Mouse (Mus musculus): ENCODE results near the gene H2bfm.
"Not testable (repeated sequence)": the region's sequence is repeated elsewhere in the genome, so short reads cannot be mapped to it uniquely, and the experiment has no call there.

DNA sequence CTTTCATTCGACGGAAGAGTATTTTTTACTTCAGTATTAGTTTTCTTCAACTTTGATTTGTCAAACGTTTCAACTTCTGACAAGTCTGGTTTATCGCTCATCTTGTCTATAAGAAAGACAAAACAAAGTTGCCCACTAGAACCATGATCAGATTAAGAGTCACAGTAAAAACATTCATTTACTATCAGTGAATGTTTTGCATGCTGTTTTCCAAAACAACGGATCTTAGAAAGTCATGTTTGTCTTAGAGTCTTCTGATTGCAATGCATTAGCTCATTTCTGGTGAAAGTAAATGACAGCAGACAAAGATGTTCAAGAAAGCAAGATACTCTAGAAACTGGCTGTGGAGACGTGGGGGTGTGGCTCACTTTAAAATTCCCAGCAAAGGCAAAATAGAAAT, 48.3 kb downstream of the H2bfm start, which contains the start of gene Tmsb15b2:
- not testable (repeated sequence) for TF ChIP-seq CTCF (IDR thresholded peaks at IDR 0.05); EP300 (IDR thresholded peaks at IDR 0.05; ENCODE audit: insufficient read depth, low read depth, low read length)

Measured in heart, adult 2 months (tissue).